Mouse (Mus musculus): Measurements from ENCODE around the gene Iqgap2. TPM values are rescaled to one million over a fixed set of nuclear protein-coding genes. Genes with fewer than 3 reads are reported as not detected.

Gene Iqgap2
- polyA plus RNA-seq, 1 experiment from 2014 or later, result 4.2 TPM

DNA sequence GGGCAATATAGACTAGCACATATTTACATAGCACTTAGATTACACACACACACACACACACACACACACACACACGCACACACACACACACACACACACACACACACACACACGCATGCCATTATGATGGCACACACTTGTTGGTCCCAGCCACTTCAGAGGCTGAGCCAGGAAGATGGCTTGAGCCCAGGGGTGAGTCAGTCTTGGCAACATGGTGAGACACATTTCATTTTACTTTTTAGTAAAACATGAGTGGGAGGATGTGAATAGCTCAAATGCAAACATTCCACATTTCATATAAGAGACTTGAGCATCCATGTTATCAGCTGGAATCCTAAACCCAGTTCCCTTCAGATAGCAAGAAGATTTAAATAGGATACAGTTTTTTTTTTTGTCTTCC, 258.3 kb downstream of the Iqgap2 start:
- Histone ChIP-seq H3K4me1 (ENCODE audit: control insufficient read depth, insufficient read depth, low read length) (no peaks in the 10 kb centered on the region), H3K9ac (ENCODE audit: low read length) (no peak overlapping the region), H3K4me3 (ENCODE audit: low read depth, low read length) (no peak overlapping the region), H3K4me2 (ENCODE audit: low read length) (no peak overlapping the region), H3K9me3 (replicated peaks; ENCODE audit: control insufficient read depth, low read length) (no peaks in the 10 kb centered on the region), H3K36me3 (ENCODE audit: control insufficient read depth, insufficient read depth, low read length) (peaks cover 12% of the 10 kb centered on the region), H3K27me3 (replicated peaks; ENCODE audit: control insufficient read depth, insufficient read depth, low read length) (no peaks in the 10 kb centered on the region), H3K27ac (ENCODE audit: low read depth, low read length) (no peak overlapping the region)
- 88% methylated on average over 2 of the region's 2 CpGs for WGBS
- DNase-seq (ENCODE audit: low spot score), result no peak
- ATAC-seq, result no peak

DNA sequence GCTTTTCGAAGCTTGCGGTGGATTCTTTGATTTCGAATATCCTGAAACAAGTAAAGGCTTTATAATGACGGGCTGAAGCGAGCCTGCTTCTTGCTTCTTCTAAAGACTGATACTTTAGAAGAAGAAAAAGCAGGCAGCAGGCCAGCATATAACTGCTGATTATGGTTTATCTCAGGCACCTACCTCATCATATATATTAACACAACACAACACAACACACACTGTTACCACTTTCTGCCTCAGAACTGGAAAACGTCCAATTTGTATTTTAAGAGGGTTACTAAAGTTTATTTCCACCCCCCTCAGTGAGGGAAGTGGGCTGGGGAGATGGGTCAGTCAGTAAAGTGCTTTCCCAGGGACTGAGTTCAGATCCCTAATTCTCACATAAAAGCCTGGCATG, 259.6 kb downstream of the Iqgap2 start:
- no peak overlapping the region for H3K4me3 ChIP-seq (ENCODE audit: low read depth, low read length)
- no peaks in the 10 kb centered on the region for H3K9me3 ChIP-seq (replicated peaks; ENCODE audit: control insufficient read depth, low read length)
- no peak for DNase-seq (ENCODE audit: low spot score)
- peaks cover 15% of the 10 kb centered on the region for H3K36me3 ChIP-seq (ENCODE audit: control insufficient read depth, insufficient read depth, low read length)
- H3K27me3 ChIP-seq (replicated peaks; ENCODE audit: control insufficient read depth, insufficient read depth, low read length), result no peaks in the 10 kb centered on the region
- no peak for ATAC-seq
- no peak overlapping the region for H3K4me2 ChIP-seq (ENCODE audit: low read length)
- no peaks in the 10 kb centered on the region for H3K4me1 ChIP-seq (ENCODE audit: control insufficient read depth, insufficient read depth, low read length)
- WGBS, result 94% methylated on average over 6 of the region's 6 CpGs
- H3K27ac ChIP-seq (ENCODE audit: low read depth, low read length), result no peak overlapping the region
- H3K9ac ChIP-seq (ENCODE audit: low read length), result no peak overlapping the region

DNA sequence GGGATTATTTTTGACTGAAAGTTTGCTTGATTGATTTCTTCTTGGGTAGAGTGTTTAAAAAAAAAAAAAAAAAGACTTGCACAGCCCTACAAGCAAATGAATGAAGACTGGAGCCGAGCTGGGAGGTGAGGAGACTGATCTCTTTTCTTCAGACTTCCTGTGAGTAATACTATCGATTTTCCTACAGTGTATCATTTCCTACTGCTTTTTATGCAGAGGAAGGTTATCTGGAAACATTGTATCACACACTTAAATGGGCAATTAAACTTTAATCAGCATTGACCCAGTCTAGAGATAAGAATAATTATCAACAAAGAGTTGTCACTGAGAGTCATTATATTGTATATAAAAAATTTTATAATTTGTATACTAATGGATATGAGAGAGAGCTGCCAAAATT, 261.0 kb downstream of the Iqgap2 start:
- no peak overlapping the region for H3K4me3 ChIP-seq (ENCODE audit: low read depth, low read length)
- no peak for ATAC-seq
- no peak overlapping the region for H3K27ac ChIP-seq (ENCODE audit: low read depth, low read length)
- no peaks in the 10 kb centered on the region for H3K27me3 ChIP-seq (replicated peaks; ENCODE audit: control insufficient read depth, insufficient read depth, low read length)
- no peak overlapping the region for H3K9ac ChIP-seq (ENCODE audit: low read length)
- no peak overlapping the region for H3K4me2 ChIP-seq (ENCODE audit: low read length)
- H3K9me3 ChIP-seq (replicated peaks; ENCODE audit: control insufficient read depth, low read length), result no peaks in the 10 kb centered on the region
- WGBS, result 85% methylated on average over 2 of the region's 2 CpGs
- H3K36me3 ChIP-seq (ENCODE audit: control insufficient read depth, insufficient read depth, low read length), result peaks cover 15% of the 10 kb centered on the region
- H3K4me1 ChIP-seq (ENCODE audit: control insufficient read depth, insufficient read depth, low read length), result no peaks in the 10 kb centered on the region
- no peak for DNase-seq (ENCODE audit: low spot score)

- Histone ChIP-seq H3K4me3 (ENCODE audit: low read depth, low read length) (no peak overlapping the region), H3K4me2 (ENCODE audit: low read length) (no peak overlapping the region), H3K36me3 (ENCODE audit: control insufficient read depth, insufficient read depth, low read length) (peaks cover 9% of the 10 kb centered on the region; the same call in 1 of the 2 replicates), H3K27me3 (replicated peaks; ENCODE audit: control insufficient read depth, insufficient read depth, low read length) (no peaks in the 10 kb centered on the region), H3K4me1 (ENCODE audit: control insufficient read depth, insufficient read depth, low read length) (no peaks in the 10 kb centered on the region), H3K27ac (ENCODE audit: low read depth, low read length) (no peak overlapping the region), H3K9ac (ENCODE audit: low read length) (no peak overlapping the region), H3K9me3 (replicated peaks; ENCODE audit: control insufficient read depth, low read length) (no peaks in the 10 kb centered on the region)
- WGBS, result 91% methylated on average over 10 of the region's 10 CpGs
- ATAC-seq (no peak), DNase-seq (ENCODE audit: low spot score) (no peak)
Observed at GRCm38 (mm10) chr13:95629751-95630150, 262.0 kb downstream of the Iqgap2 start.

- no peak overlapping the region for H3K4me3 ChIP-seq (ENCODE audit: low read depth, low read length)
- ATAC-seq (no peak), DNase-seq (ENCODE audit: low spot score) (no peak)
- no peak overlapping the region for H3K9ac ChIP-seq (ENCODE audit: low read length)
- no peak overlapping the region for H3K27ac ChIP-seq (ENCODE audit: low read depth, low read length)
- 83% methylated on average over 7 of the region's 7 CpGs for WGBS
- H3K4me2 ChIP-seq (ENCODE audit: low read length), result no peak overlapping the region
- peaks cover 7% of the 10 kb centered on the region; the same call in 1 of the 2 replicates for H3K36me3 ChIP-seq (ENCODE audit: control insufficient read depth, insufficient read depth, low read length)
- H3K9me3 ChIP-seq (replicated peaks; ENCODE audit: control insufficient read depth, low read length), result no peaks in the 10 kb centered on the region
- H3K4me1 ChIP-seq (ENCODE audit: control insufficient read depth, insufficient read depth, low read length), result no peaks in the 10 kb centered on the region
- no peaks in the 10 kb centered on the region for H3K27me3 ChIP-seq (replicated peaks; ENCODE audit: control insufficient read depth, insufficient read depth, low read length)
Observed at GRCm38 (mm10) chr13:95626696-95627095, 265.0 kb downstream of the Iqgap2 start.

GRCm38 (mm10) chr13:95623042-95623441, 268.7 kb downstream of the Iqgap2 start:
- Histone ChIP-seq H3K27me3 (replicated peaks; ENCODE audit: control insufficient read depth, insufficient read depth, low read length) (no peaks in the 10 kb centered on the region), H3K27ac (ENCODE audit: low read depth, low read length) (no peak overlapping the region), H3K4me3 (ENCODE audit: low read depth, low read length) (no peak overlapping the region), H3K4me2 (ENCODE audit: low read length) (no peak overlapping the region), H3K36me3 (ENCODE audit: control insufficient read depth, insufficient read depth, low read length) (0 out of 2 replicates have a peak, but pooled peaks cover under 1% of the 10 kb centered on the region), H3K9me3 (replicated peaks; ENCODE audit: control insufficient read depth, low read length) (no peaks in the 10 kb centered on the region), H3K9ac (ENCODE audit: low read length) (no peak overlapping the region), H3K4me1 (ENCODE audit: control insufficient read depth, insufficient read depth, low read length) (no peaks in the 10 kb centered on the region)
- no peak for DNase-seq (ENCODE audit: low spot score)
- ATAC-seq, result no peak
- WGBS, result 67% methylated on average over 3 of the region's 3 CpGs

DNA sequence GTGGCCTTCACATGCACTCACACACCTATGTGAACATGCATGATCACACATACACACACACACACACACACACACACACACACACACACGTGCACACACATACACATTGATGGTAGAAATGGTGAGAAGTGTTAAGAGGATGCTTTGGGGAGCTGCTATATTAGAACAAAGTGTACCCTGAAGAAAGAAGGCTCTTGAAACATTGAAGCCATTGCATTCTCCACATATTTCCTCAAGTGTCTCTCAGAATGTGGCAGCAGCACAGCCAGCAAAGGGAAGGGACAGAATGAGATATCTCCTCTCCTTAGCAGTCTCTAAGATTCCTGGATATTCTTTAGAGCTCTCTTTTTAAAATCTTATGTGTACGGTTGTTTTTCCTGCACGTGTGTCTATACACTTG, 270.2 kb downstream of the Iqgap2 start:
- Histone ChIP-seq H3K27me3 (replicated peaks; ENCODE audit: control insufficient read depth, insufficient read depth, low read length) (no peaks in the 10 kb centered on the region), H3K27ac (ENCODE audit: low read depth, low read length) (no peak overlapping the region), H3K4me2 (ENCODE audit: low read length) (no peak overlapping the region), H3K9me3 (replicated peaks; ENCODE audit: control insufficient read depth, low read length) (no peaks in the 10 kb centered on the region), H3K4me3 (ENCODE audit: low read depth, low read length) (no peak overlapping the region), H3K36me3 (ENCODE audit: control insufficient read depth, insufficient read depth, low read length) (no peaks in the 10 kb centered on the region), H3K4me1 (ENCODE audit: control insufficient read depth, insufficient read depth, low read length) (peaks cover 6% of the 10 kb centered on the region; the same call in 1 of the 2 replicates), H3K9ac (ENCODE audit: low read length) (no peak overlapping the region)
- ATAC-seq (no peak), DNase-seq (ENCODE audit: low spot score) (no peak)
- WGBS, result 87% methylated on average over 3 of the region's 3 CpGs

DNA sequence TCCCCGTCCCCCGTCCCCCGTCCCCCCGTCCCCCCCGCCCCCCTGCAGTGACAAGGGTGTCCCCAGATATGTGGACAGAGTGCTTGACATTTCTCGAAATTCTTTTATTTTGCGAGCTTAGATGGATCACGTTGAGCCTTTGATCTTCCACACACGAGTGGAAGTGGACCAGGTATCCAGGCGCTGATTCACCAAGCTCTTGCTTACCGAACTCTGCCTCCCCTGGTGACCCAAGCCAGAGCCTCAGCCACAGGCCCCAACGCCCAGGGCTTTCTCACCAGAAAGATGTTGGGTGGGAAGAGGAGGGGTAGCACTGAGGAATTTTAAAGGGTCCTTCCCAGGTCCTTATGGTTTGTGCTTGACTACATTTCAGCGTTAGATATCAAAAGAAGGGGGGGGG, 272.9 kb downstream of the Iqgap2 start:
- WGBS, result 8% methylated on average over 13 of the region's 13 CpGs

GRCm38 (mm10) chr13:95618309-95618712, 273.4 kb downstream of the Iqgap2 start, which contains the start of gene F2r:
F2r (minus strand) TSS chr13:95618487.
- peak within 1 kb of the TSS; percentile 97 for H3K9ac ChIP-seq (ENCODE audit: low read length)
- H3K9me3 ChIP-seq (replicated peaks; ENCODE audit: control insufficient read depth, low read length), result no peaks in the 10 kb centered on the region
- no peaks in the 10 kb centered on the region for H3K36me3 ChIP-seq (ENCODE audit: control insufficient read depth, insufficient read depth, low read length)
- under 1% methylated on average over 42 of the region's 42 CpGs for WGBS
- peak; percentile 94 for ATAC-seq
- H3K27me3 ChIP-seq (replicated peaks; ENCODE audit: control insufficient read depth, insufficient read depth, low read length), result no peaks in the 10 kb centered on the region
- DNase-seq (ENCODE audit: low spot score), result peak; percentile 91
- peak within 1 kb of the TSS; percentile 67 for H3K4me2 ChIP-seq (ENCODE audit: low read length)
- H3K27ac ChIP-seq (ENCODE audit: low read depth, low read length), result peak within 1 kb of the TSS; percentile 79
- H3K4me3 ChIP-seq (ENCODE audit: low read depth, low read length), result peak within 1 kb of the TSS; percentile 91
- H3K4me1 ChIP-seq (ENCODE audit: control insufficient read depth, insufficient read depth, low read length), result peaks cover 17% of the 10 kb centered on the region; the same call in 1 of the 2 replicates

More for the DNA sequence above, 272.9 kb downstream of the Iqgap2 start:
- Histone ChIP-seq H3K9me3 (replicated peaks; ENCODE audit: control insufficient read depth, low read length) (no peaks in the 10 kb centered on the region), H3K4me3 (ENCODE audit: low read depth, low read length) (peak overlapping the region; percentile 91), H3K27ac (ENCODE audit: low read depth, low read length) (no peak overlapping the region), H3K4me2 (ENCODE audit: low read length) (peak overlapping the region; percentile 67), H3K9ac (ENCODE audit: low read length) (peak overlapping the region; percentile 97), H3K27me3 (replicated peaks; ENCODE audit: control insufficient read depth, insufficient read depth, low read length) (no peaks in the 10 kb centered on the region), H3K4me1 (ENCODE audit: control insufficient read depth, insufficient read depth, low read length) (peaks cover 17% of the 10 kb centered on the region; the same call in 1 of the 2 replicates), H3K36me3 (ENCODE audit: control insufficient read depth, insufficient read depth, low read length) (no peaks in the 10 kb centered on the region)
- no peak for DNase-seq (ENCODE audit: low spot score)
- ATAC-seq, result peak; percentile 15; the same call in 1 of the 2 replicates

Measured in forebrain, embryonic 14.5 days (tissue).